Mouse (Mus musculus): ENCODE data around the gene Ecel1. TPM values are rescaled to one million over a fixed set of nuclear protein-coding genes. Genes with fewer than 3 reads are reported as not detected.

The Ecel1 gene
- polyA plus RNA-seq, 1 experiment from 2014 or later = 0.90 TPM

DNA sequence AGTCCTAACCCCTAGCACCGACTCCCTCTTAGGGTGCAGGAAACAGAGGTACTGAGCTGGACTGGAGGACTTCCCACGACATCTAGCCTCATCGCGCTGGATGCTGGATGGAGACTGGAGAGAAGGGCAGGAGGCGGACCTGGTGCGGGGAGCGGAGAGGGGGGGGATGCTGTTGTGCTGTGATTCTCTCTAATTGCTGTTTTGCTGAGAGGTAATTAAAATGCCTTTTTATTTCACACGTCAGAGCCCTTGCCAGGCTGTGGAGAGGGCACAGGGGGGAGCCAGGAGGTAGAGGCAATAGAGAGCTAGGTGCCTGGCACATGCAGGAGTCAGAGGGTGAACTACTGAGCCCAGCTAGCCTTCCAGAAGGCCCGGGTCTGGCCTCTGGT is 8.5 kb upstream of the Ecel1 start:
- no peak for ATAC-seq (ENCODE audit: insufficient number of reproducible peaks, insufficient read depth, low FRiP score, low TSS enrichment, low read depth)
- no peak overlapping the region for H3K27ac ChIP-seq
- H3K36me3 ChIP-seq = no peaks in the 10 kb centered on the region
- H3K4me3 ChIP-seq = no peak overlapping the region
- H3K9ac ChIP-seq = no peak overlapping the region
- H3K9me3 ChIP-seq = no peaks in the 10 kb centered on the region
- no peak overlapping the region for H3K4me2 ChIP-seq
- H3K27me3 ChIP-seq = peaks cover 76% of the 10 kb centered on the region
- 48% methylated on average over 9 of the region's 9 CpGs for WGBS
- no peaks in the 10 kb centered on the region for H3K4me1 ChIP-seq

DNA sequence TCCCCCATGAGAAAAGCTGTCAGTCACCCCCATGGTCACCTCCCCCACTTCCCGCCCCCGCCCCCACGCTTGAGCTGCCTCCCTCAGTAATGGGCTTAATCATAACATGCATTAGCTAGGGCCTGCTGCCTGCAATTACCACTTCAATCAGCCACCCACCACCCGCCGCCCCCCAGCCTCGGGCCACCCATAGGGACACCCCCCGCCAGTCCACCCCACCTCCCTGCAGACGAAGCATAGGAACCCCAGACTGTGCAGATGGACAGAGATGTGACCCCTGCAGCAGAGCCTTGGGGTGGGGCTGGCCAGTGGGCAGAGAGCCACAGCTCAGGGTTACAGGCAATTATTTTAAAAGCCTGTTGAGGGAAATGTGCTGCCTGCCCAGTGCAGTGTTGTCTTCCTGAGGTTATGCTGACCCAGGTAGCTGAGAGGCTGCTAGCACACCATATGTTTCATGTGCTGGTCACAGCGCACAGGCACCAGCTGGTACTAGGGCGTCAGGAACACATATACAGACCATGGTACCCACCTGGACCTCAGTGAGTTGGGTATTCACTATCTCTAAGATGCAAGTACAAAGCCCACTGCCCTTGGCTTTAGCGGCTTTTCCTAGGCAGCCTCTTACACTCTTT is 8.0 kb upstream of the Ecel1 start:
- H3K36me3 ChIP-seq = no peaks in the 10 kb centered on the region
- no peaks in the 10 kb centered on the region for H3K9me3 ChIP-seq
- H3K4me1 ChIP-seq = no peaks in the 10 kb centered on the region
- no peak overlapping the region for H3K9ac ChIP-seq
- H3K27ac ChIP-seq = no peak overlapping the region
- no peak overlapping the region for H3K4me3 ChIP-seq
- WGBS = 22% methylated on average over 11 of the region's 11 CpGs
- ATAC-seq (ENCODE audit: insufficient number of reproducible peaks, insufficient read depth, low FRiP score, low TSS enrichment, low read depth) = no peak
- peaks cover 74% of the 10 kb centered on the region for H3K27me3 ChIP-seq
- no peak overlapping the region for H3K4me2 ChIP-seq

DNA sequence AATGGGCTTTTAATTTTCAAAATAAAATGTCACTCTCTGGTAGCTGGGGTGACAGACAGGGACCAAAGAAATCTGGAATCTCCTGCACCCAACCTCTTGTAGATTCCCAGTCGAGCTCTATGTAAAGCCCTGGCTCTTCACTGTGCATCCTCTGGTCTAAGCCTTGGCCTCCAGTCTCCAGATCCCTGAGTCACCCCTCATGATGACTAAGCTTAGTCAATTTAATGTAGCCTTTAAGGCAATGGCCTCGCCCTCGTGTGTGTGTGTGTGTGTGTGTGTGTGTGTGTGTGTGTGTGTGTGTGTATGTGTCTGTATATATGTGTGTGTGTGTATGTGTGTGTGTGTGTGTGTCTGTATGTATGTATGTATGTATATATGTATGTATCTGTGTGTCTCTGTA is 3.1 kb upstream of the Ecel1 start:
- no peak overlapping the region for H3K27ac ChIP-seq
- peaks cover 81% of the 10 kb centered on the region for H3K27me3 ChIP-seq
- no peak overlapping the region for H3K9ac ChIP-seq
- no peak overlapping the region for H3K4me2 ChIP-seq
- H3K9me3 ChIP-seq = no peaks in the 10 kb centered on the region
- WGBS = 78% methylated on average over 3 of the region's 3 CpGs
- H3K4me1 ChIP-seq = peaks cover 21% of the 10 kb centered on the region
- ATAC-seq (ENCODE audit: insufficient number of reproducible peaks, insufficient read depth, low FRiP score, low TSS enrichment, low read depth) = no peak
- no peak overlapping the region for H3K4me3 ChIP-seq
- H3K36me3 ChIP-seq = no peaks in the 10 kb centered on the region

DNA sequence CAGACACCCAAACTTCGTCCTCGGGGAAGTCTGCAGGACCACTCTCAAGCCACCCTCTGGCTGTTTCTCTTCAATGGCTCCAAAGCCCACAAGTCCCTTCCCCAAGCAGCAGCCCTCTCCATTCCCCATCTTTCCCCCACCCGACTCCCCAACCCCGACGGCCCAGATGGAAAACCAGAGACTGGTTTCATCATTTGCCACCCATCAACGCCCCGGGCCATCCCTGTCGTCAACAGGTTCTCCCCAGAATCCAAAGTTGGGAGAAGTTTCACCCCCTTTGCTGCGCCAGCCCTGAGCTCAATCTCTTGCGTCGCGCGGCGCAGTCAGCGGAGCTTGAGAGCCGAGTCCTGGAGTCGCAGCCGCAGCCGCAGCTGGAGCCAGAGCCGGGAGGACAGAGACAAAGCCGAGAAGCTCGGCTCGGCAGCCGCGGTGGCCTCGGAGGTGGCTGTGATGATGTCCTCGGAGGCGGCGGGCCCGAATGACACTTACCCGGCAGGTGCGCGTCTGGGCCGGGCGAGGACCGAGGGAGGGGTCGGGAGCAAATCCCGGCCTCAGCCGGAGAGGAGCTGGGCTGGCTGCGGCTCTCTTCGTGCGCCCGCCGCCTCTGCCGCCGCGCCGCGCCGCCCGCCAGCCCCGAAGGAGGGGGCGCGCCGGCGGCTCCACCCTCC is 656 bp downstream of the Ecel1 start:
- peak overlapping the region; percentile 85 for H3K4me2 ChIP-seq
- H3K36me3 ChIP-seq = no peaks in the 10 kb centered on the region
- H3K27ac ChIP-seq = no peak overlapping the region
- H3K4me1 ChIP-seq = peaks cover 30% of the 10 kb centered on the region
- under 1% methylated on average over 54 of the region's 56 CpGs for WGBS
- ATAC-seq (ENCODE audit: insufficient number of reproducible peaks, insufficient read depth, low FRiP score, low TSS enrichment, low read depth) = no peak
- peak overlapping the region; percentile 47 for H3K9ac ChIP-seq
- H3K9me3 ChIP-seq = no peaks in the 10 kb centered on the region
- H3K27me3 ChIP-seq = peaks cover 98% of the 10 kb centered on the region
- peak overlapping the region; percentile 50 for H3K4me3 ChIP-seq

DNA sequence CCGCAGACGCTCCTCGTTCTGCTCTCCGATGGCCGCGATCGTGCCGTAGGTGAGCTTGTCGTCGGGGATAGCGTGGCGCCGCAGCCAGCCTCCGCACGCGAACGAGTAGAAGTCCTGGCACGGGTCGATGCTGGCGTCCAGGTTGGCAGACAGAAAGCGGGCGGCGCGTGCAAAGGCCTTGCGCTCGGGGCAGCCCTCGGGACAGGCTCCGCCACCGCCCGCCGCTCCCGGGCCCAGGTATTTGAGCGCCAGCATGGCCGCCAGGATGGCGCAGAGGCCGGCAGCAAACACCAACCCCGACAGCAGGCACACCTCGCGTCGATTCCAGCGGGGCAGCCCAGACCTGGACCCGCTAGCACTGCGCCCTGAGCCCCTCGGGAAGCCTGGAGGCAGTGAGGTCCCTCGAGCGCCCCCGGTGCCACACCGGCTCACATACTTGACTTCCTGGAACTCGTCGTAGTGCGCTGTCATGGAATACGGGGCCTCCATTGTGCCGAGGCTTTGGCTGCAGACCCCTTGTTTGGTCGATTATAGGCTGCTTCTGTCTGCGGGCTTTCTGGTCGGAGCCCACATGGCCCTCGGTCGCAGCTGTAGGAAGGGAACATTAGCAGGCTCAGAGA is 1.7 kb downstream of the Ecel1 start:
- H3K4me3 ChIP-seq = peak overlapping the region; percentile 50
- peak overlapping the region; percentile 57 for H3K9ac ChIP-seq
- no peak overlapping the region for H3K27ac ChIP-seq
- H3K9me3 ChIP-seq = no peaks in the 10 kb centered on the region
- H3K36me3 ChIP-seq = no peaks in the 10 kb centered on the region
- peaks cover 98% of the 10 kb centered on the region for H3K27me3 ChIP-seq
- 2% methylated on average over 58 of the region's 58 CpGs for WGBS
- H3K4me2 ChIP-seq = peak overlapping the region; percentile 85
- no peak for ATAC-seq (ENCODE audit: insufficient number of reproducible peaks, insufficient read depth, low FRiP score, low TSS enrichment, low read depth)
- peaks cover 30% of the 10 kb centered on the region for H3K4me1 ChIP-seq

DNA sequence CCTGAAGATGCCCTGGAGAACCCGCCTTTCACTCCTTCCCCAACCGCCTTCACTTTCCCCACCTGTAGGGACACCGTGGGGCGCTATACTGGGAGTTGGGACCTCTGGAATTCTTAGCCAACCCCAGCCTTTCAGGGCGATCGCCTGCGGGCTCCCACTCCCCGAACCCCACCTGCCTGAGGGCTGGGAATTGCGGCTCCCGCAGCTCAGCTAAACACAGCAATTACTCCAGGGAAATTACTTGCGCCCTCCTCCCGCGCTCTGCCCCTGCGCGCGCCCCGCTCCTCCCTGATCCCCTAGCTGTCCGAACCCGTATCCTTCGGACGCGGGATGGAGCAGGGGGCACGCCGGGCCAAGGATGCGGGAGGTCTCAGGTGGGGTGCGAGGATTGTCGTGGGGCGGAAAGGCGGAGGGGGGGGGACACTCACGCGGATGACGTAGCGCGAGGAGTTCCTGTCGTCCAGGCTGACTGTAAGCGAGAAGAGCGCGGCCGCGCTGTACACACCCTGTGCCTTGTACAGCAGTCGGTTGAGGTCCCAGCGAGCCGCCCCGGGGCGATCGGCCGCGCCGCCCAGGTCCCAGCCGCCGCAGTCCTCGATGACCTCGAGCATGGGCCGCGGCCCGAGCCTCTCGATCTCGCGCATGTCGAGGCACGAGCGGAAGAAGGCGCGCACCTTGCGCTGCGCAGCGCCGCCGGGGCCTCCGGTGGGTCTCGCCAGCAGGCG is 2.4 kb downstream of the Ecel1 start:
- WGBS = 1% methylated on average over 72 of the region's 72 CpGs
- Histone ChIP-seq H3K4me2 (peak overlapping the region; percentile 85), H3K4me1 (peaks cover 30% of the 10 kb centered on the region), H3K4me3 (peak overlapping the region; percentile 50), H3K9ac (peak overlapping the region; percentile 57), H3K27me3 (peaks cover 99% of the 10 kb centered on the region), H3K36me3 (no peaks in the 10 kb centered on the region), H3K9me3 (no peaks in the 10 kb centered on the region), H3K27ac (no peak overlapping the region)
- ATAC-seq (ENCODE audit: insufficient number of reproducible peaks, insufficient read depth, low FRiP score, low TSS enrichment, low read depth) = no peak

DNA sequence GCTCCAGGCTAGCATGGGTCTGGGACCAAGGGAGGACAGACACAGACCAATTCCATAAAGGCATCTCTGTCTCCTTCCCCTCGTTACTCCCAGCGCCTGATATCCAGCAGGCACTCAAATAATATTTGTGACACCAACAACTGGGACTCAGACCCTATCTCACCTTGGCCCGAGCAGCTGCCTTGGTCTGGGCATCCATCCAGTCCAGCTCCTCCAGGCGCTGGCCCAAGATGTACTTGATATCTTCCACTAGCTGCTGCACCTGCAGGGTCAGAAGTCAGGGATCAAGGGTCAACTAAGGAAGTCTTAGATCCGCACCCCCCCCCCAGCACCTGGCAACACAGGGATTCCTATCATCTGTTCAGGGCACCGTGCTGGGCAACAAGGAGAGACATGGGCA is 5.0 kb downstream of the Ecel1 start:
- WGBS = 72% methylated on average over 6 of the region's 6 CpGs
- no peaks in the 10 kb centered on the region for H3K36me3 ChIP-seq
- H3K4me1 ChIP-seq = peaks cover 27% of the 10 kb centered on the region
- no peak overlapping the region for H3K4me3 ChIP-seq
- H3K9ac ChIP-seq = no peak overlapping the region
- no peak overlapping the region for H3K4me2 ChIP-seq
- H3K9me3 ChIP-seq = no peaks in the 10 kb centered on the region
- no peak for ATAC-seq (ENCODE audit: insufficient number of reproducible peaks, insufficient read depth, low FRiP score, low TSS enrichment, low read depth)
- H3K27me3 ChIP-seq = peaks cover 90% of the 10 kb centered on the region
- no peak overlapping the region for H3K27ac ChIP-seq

DNA sequence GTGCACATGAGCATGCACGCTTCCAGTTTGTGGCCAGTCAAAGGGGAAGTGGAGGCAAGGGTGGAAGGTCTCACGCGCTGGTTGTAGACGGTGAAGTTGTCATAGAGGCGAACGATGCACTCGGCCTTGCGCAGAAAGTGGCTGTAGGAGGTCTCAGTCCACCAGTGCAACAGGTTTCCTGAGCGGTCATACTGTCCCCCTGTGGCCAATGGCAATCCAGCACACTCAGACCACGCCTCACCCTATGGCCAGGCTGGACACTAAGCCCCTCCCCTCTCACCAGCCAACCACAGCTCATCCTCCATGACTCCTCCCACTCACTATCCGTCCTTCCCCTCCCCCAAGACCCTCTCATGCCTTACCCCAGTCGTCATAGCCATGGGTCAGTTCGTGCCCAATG is 6.9 kb downstream of the Ecel1 start:
- peaks cover 82% of the 10 kb centered on the region for H3K27me3 ChIP-seq
- H3K9me3 ChIP-seq = no peaks in the 10 kb centered on the region
- no peak overlapping the region for H3K9ac ChIP-seq
- WGBS = 39% methylated on average over 13 of the region's 13 CpGs
- no peak overlapping the region for H3K4me3 ChIP-seq
- no peak overlapping the region for H3K4me2 ChIP-seq
- H3K36me3 ChIP-seq = no peaks in the 10 kb centered on the region
- H3K4me1 ChIP-seq = peaks cover 8% of the 10 kb centered on the region
- H3K27ac ChIP-seq = no peak overlapping the region
- no peak; the same call in 1 of the 2 replicates for ATAC-seq (ENCODE audit: insufficient number of reproducible peaks, insufficient read depth, low FRiP score, low TSS enrichment, low read depth)

DNA sequence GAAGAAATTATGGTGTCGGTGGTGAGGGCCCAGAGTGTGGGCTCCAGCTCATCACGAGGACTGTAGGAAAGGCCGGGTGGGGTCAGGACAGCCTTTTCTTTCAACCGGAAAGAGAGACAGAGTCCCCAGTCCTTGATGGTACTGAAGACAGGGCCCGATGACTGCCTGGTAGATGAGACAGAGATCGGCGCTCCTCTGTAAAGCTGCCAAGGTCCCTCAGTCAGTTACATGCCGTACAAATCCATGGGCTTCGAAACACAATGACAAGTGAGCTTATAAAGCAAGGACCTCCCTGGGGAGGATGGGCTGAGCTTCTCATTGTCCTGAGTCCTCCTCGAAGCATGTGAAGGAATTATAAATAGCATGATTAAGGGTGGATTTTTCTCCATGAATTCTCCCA is 13.2 kb downstream of the Ecel1 start:
- H3K9me3 ChIP-seq = no peaks in the 10 kb centered on the region
- no peak overlapping the region for H3K4me3 ChIP-seq
- no peak overlapping the region for H3K4me2 ChIP-seq
- WGBS = 84% methylated on average over 10 of the region's 10 CpGs
- no peak overlapping the region for H3K9ac ChIP-seq
- no peak for ATAC-seq (ENCODE audit: insufficient number of reproducible peaks, insufficient read depth, low FRiP score, low TSS enrichment, low read depth)
- peaks cover 20% of the 10 kb centered on the region for H3K27me3 ChIP-seq
- H3K27ac ChIP-seq = no peak overlapping the region
- H3K36me3 ChIP-seq = no peaks in the 10 kb centered on the region
- no peaks in the 10 kb centered on the region for H3K4me1 ChIP-seq

DNA sequence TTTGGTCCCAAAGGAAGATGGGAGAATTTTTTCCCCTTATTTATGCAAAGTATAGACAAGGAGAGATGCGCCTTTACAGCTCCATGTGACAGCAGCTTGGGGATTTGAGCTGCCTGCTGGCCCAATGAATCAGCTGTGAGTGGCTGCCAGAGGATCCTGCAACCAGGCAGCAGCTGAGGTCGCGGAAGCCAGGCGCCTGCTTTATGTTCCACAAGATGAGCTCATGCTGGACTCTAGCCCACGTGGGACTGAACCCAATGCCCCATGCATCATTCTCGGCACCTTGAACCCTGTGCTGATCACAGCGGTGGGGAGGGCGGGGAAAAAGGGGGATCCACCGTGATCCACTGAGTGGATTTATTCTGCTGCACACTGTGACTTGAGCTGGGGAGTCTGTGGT is 13.9 kb downstream of the Ecel1 start:
- WGBS = 79% methylated on average over 9 of the region's 9 CpGs
- Histone ChIP-seq H3K27me3 (peaks cover 13% of the 10 kb centered on the region), H3K4me3 (no peak overlapping the region), H3K9ac (no peak overlapping the region), H3K4me1 (no peaks in the 10 kb centered on the region), H3K4me2 (no peak overlapping the region), H3K9me3 (no peaks in the 10 kb centered on the region), H3K27ac (no peak overlapping the region), H3K36me3 (no peaks in the 10 kb centered on the region)
- ATAC-seq (ENCODE audit: insufficient number of reproducible peaks, insufficient read depth, low FRiP score, low TSS enrichment, low read depth) = no peak

DNA sequence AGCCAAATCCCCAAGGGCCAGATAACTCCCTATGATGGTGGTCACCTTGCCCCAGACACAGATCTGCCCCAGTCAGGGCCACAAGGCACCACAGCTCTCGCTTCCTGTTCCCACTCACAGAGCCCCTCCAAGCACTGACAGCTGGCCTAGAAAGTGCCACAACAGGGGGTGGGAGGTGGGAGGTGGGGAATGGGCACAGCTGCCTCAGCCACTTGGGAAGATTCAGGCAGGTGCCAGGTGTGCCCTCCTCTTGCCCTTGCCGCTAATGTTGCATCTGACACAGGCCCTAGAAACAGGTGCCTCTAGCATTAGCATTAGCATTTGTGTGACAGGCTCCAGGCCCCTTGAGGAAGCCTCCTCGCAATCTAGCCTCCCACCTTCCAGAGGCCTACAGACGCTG is 14.8 kb downstream of the Ecel1 start:
- Histone ChIP-seq H3K4me1 (no peaks in the 10 kb centered on the region), H3K36me3 (no peaks in the 10 kb centered on the region), H3K4me2 (no peak overlapping the region), H3K27ac (no peak overlapping the region), H3K9me3 (no peaks in the 10 kb centered on the region), H3K4me3 (no peak overlapping the region), H3K9ac (no peak overlapping the region), H3K27me3 (peaks cover 12% of the 10 kb centered on the region)
- ATAC-seq (ENCODE audit: insufficient number of reproducible peaks, insufficient read depth, low FRiP score, low TSS enrichment, low read depth) = no peak
- 78% methylated on average over 4 of the region's 4 CpGs for WGBS
